Mouse (Mus musculus): ENCODE measurements around the gene Gpr158. TPM values are rescaled to one million over a fixed set of nuclear protein-coding genes. Genes with fewer than 3 reads are reported as not detected.

Gpr158 gene
- polyA plus RNA-seq, 1 experiment from 2014 or later: 2.1 TPM

- Histone ChIP-seq H3K27ac (no peak overlapping the region), H3K4me2 (no peak overlapping the region), H3K4me1 (replicated peaks) (no peaks in the 10 kb centered on the region), H3K9me3 (no peaks in the 10 kb centered on the region), H3K9ac (no peak overlapping the region), H3K4me3 (no peak overlapping the region), H3K27me3 (no peaks in the 10 kb centered on the region), H3K36me3 (no peaks in the 10 kb centered on the region)
- ATAC-seq (ENCODE audit: low FRiP score): no peak; the same call in 1 of the 2 replicates
- WGBS: 46% methylated on average over 4 of the region's 4 CpGs
Measured at GRCm38 (mm10) chr2:21810431-21810830, 443.1 kb downstream of the Gpr158 start.

- Histone ChIP-seq H3K36me3 (no peaks in the 10 kb centered on the region), H3K4me1 (replicated peaks) (no peaks in the 10 kb centered on the region), H3K27me3 (no peaks in the 10 kb centered on the region), H3K9ac (no peak overlapping the region), H3K4me3 (no peak overlapping the region), H3K4me2 (no peak overlapping the region), H3K9me3 (no peaks in the 10 kb centered on the region), H3K27ac (no peak overlapping the region)
- ATAC-seq (ENCODE audit: low FRiP score): no peak
Measured at GRCm38 (mm10) chr2:21864061-21864460, 496.7 kb downstream of the Gpr158 start.

Other genes with a start within 250 kb of the Gpr158 start
- gene Enkur, start 162.2 kb upstream of the Gpr158 start, polyA plus RNA-seq (2015; fragmentation: Nextera tagmentation; extraction: Ambion mirVana): 3.7 and 6.0 TPM in 2 replicates
- gene Thnsl1, start 161.8 kb upstream of the Gpr158 start, polyA plus RNA-seq (2015; fragmentation: Nextera tagmentation; extraction: Ambion mirVana): 21.2 and 21.5 TPM in 2 replicates